Mouse (Mus musculus) inflammation-experienced regulatory T-cells, adult 6 months (primary cell): Measurements from ENCODE around the gene Slc22a17. TPM values are rescaled to one million over a fixed set of nuclear protein-coding genes. Genes with fewer than 3 reads are reported as not detected.

Experiments used
- ATAC-seq: one replicate; pipeline ENCODE4 v1.8.0; 2017
- polyA plus RNA-seq, 3 experiments: library from polyadenylated mRNA; unstranded; fragments of 100-300 nt; shearing (Covaris generic); gene quantifications; one replicate each; pipeline ENCODE4 v1.2.1; 2017

Slc22a17 gene
- polyA plus RNA-seq, 3 experiments from 2014 or later, result 0.25 to 1.6 (median 1.4) TPM

DNA sequence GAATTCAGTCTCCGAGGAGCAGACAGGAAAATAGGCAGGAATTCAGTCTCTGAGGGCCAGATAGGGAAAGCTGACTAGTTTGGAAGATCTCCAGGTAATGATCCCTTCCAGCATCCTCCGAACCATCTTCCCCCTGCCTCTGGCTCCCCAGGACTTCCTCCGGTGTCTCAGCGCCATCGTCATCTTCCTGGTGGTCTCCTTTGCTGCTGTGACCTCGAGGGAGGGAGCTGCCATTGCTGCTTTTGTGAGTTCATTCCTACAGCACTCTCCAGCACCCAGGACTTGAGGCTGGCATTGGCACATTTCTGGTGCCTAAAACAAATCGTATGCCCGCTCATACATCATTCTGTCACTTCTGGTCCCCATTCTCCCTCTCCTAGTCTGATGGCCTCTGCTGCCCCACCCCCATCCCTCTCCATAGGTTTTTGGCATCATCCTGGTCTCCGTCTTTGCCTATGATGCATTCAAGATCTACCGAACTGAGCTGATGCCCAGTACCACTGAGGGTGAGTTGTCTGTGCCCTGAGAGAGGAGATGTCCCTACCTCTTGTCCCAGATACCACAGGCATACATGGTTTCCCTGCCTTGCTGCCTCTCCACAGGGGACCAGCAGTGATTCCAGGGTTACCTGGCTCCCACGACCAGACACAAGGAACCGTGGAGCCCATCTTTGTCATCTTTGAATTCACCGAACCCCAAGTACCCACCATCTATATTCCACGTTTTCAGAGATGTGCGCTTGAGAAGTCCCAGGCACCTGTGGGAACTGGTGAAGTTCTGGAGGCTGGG lies 25.7 kb upstream of the Slc22a17 start:
- ATAC-seq, result no peak

DNA sequence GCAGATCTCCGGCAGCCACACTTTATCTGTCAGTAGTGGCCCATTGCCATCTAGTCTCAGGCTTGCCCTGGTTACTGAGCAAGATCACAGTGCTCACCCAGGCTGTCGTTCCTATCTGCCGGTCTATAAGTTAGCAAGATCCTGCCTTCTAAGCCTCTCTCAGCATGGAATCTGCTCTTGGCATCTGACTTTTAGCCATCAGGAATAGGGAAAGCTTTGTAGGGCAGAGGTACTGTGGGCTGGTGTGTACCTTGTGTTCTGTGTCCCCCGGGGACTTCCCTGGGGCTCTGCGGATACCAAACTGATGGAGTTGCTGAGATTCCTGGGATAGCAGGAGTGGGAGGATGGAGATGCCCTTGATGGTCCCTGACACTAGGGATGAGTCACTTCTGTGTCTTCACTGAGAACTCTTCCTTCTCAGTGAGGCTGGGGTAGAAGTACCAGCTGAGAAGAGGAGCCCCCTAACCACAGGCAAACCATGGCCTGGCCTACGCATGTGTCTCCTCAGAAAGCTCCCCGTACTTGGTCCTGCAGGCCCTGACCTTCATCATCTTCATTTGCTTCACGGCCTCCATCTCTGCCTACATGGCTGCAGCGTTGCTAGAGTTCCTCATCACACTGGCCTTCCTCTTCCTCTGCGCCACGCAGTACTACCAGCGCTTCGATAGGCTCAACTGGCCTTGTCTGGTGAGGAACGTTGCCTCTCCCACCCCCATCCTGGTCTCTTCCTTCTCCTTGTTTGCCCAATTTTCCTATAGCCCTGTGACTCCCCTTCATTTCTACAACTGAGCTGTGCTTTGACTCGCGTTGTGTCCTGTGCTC lies 24.6 kb upstream of the Slc22a17 start:
- no peak for ATAC-seq

DNA sequence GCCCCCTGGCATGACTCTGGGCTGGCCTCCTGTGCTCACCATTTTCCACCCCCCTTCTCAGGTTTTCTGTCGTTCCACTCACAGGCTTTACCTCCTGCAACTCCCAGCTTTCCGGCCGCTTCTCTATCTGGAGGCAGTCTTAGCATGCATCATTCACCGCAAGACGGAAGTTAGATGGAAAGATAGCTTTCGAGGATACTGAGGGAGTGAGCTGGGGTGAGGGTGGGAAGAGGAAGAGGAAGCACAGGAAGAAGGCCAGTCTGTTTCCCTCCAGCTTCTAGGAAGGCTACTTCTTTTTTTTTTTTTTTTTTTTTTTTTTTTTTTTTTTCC lies 23.9 kb upstream of the Slc22a17 start:
- ATAC-seq, result no peak

DNA sequence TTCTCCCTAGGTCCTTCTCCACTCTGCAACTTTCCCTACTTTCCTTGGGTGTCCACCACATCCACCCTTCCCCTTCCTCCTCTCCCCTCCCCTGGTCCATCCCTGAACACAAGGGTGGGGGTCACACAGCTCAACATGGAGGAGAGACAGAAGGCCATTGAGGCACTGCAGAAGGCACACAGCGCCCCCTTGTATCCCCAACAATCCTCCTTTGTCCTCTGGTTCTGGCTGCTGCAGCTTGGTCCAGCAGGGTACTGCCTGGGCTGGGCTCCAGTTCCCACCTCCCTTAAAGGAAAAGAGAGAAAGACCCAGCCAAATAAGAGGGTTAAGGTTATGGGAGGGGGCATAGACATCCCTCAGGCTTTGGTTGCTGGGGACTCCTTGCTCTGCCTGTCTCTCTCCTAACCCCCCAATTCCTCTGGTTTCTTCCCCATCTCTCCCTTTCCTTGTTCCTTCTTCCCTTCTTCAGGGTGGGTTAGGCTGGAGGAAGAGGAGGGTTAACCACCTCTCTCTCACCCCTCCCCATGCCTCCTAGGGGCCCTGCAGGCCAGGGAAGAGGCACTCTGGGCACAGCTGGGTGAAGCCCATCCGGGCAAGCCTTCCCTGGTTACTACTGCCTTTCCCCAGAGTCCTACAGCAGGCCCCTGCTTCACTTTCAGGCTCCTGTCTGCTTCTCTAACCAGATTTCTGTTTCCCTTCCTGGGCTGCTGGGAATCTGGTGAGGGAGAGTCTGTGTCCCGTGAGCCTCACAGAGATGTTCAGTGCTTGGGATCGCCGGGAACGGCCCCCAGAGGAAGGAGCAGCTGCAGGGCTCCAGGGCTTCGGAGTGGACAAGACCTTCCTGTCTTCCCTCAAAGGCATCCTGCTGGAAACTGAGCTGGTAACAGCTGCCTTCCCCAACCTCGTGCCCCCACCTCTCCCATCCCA lies 23.2 kb upstream of the Slc22a17 start, which contains the start of gene Cmtm5:
TSS of gene Cmtm5 (plus strand) at position 358 of the 927 bp plus-strand sequence.
- ATAC-seq, result no peak

DNA sequence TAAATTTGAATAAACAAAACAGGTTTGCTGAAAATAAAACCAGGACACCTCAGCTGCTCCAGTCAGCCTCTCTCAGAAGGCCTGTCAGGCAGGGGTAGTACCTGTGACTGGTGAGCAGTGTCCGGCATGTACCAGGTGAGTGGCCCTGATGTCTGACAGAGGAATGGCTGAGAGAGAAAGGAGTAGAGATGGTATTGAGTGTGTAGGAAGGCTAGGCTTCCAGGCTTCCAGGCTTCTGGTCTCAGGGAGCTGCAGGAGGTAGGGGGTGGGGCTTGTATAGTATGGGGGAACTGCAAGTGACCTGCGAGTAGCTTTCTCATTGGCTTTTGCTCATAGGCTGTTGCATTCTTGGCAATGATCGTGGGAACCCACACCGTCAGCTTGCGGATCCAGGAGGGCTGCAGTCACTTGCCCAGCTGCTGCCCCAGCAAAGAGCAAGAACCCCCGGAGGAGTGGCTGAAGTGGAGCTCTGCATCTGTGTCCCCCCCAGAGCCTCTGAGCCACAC lies 19.8 kb upstream of the Slc22a17 start, which contains the start of gene Il25:
TSS of gene Il25 (plus strand) at position 51 of the 506 bp plus-strand sequence.
- ATAC-seq, result no peak

DNA sequence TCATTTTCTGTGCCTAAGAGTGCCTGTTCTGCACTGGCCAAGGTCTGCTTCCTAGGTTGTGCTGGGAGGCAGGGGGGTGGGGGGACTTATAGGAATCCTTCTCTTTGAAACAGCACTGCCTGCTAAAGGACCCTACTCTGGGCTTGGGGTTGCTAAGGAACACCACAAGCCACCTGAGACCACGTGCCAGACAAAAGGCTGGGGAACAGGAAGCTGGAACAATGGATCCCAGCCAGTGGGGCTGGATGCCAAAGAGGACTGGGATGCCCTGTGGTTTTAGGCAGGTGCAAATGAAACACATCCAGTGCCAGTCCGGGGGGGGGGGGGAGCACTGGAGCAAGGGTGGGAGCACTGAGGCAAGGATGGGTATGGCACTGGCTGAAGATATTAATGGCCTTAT lies 17.5 kb upstream of the Slc22a17 start:
- ATAC-seq, result no peak

DNA sequence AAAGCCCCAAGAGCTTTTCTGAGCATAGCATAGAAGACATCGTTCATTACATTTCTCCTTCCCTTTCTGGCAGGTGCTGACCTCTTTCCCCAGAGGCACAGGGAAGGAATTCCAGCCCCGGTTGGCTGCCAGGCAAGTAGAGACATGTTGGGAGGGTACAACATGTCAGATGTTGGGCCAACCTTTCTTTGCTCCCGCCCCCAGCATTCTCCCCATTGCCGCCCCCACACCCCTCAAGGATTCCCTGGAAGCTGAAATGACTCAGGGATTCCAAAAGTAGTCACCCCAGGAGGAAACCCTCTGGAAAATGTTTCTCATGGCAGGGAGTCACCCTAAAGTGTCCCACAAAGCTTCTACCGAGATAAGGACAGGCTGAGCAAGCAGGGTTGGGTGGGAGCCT lies 16.9 kb upstream of the Slc22a17 start:
- no peak for ATAC-seq

DNA sequence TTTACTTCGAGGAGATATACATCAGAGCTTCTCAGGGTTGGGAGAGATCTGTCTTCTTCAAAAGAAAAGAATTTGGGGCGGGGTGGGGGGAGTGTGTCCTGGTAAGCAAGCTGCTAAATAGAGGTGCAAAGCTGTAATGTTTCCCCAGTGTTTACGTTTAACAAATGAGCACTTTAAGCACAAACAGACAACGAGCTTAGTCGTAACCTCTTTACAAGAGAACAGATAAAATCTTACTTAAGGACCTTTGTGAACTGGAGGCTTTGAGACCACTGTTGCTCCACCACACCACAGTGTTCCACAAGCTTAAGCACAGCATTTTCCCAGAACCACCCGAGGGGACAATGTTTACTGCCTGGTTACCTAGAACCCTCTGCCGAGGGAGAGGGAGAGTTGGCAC lies 14.4 kb upstream of the Slc22a17 start:
- ATAC-seq, result no peak

DNA sequence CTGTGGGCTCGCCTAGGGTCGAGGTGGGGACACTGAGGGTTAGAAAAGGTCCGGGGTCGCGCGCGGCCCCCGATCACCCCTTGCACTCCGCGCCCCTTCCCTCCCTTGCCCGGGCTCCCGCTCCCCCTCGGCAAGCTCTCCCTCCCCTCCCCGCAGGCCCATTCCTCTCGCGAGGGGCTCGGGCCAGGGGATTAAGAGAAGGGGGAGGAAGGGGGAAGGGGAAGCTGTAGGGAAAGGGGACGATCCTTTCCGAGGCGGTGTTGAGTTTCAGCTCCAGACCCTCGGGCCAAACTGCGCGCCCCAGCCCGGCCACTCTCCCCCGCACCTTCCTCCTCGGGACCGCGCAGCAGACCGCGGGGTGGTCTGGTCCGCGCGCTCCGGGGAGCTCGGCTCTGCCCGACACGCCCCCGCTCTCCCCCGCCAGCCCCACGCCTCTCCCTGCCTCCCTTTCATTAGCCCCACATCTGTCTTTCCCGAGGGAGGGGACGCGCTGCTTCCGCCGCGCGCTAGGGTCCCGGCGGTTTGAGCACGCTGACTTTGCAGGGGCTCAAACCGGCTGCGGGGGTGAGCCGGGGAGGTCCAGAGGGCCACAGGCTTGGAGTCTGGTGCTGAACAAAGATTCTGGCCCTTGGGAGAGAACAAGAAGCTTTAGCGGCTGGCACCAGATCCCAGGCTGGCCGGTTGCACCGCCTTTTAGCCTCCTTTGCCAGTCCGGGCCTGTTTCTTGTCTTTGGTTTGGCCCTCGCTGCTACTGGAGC lies 13.6 kb upstream of the Slc22a17 start:
- no peak for ATAC-seq

DNA sequence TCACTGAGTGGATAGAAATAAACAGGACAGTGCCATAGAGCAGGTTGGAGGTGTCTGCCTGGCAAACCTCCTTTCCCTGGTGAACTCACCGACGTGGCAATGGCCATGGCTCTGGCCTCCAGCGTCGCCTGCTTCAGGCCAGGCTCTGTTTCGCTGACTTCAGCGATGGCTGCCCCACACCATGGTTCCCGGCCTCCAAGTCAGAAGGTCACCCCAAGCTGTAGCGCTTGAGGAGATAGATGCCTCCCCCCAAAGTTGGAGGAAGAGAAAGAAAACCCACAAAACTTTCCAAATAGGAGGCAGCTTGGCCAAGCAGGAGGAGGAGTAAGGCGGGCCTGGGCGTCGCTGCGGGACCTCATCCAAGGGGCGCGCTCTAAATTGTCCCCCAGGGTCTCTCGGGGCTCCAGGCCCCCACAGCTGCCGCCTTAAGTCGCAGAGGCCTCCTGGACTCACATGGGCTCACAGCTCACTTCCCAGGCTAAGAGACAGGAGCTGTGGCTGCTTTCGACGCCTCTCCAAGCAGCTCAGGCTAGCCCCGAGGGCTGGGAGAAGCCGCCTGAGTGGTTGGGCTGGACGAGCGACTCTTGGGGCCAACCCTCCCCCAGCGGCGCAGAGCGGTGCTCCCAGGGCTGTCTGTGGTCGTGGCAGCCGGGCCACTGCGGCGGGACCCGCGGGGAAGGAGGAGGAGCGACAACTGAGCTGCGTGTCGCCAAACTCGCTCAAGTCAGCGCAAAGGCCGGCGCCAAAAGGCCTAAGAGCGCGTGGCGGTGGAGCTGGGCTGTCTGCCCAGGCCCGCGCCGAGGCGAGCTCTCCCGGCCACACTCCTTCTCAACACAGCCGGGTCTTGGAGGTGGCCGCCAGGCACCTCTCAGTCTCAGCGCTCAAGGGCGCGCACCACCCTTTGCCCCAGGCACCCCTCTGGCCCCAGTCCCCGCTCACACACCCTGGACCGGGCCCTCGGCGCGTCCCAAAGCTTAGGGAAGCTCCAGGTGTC lies 12.7 kb upstream of the Slc22a17 start, which contains the start of gene Efs:
TSS of gene Efs (minus strand) at position 778 of the 994 bp plus-strand sequence.
- ATAC-seq, result no peak

DNA sequence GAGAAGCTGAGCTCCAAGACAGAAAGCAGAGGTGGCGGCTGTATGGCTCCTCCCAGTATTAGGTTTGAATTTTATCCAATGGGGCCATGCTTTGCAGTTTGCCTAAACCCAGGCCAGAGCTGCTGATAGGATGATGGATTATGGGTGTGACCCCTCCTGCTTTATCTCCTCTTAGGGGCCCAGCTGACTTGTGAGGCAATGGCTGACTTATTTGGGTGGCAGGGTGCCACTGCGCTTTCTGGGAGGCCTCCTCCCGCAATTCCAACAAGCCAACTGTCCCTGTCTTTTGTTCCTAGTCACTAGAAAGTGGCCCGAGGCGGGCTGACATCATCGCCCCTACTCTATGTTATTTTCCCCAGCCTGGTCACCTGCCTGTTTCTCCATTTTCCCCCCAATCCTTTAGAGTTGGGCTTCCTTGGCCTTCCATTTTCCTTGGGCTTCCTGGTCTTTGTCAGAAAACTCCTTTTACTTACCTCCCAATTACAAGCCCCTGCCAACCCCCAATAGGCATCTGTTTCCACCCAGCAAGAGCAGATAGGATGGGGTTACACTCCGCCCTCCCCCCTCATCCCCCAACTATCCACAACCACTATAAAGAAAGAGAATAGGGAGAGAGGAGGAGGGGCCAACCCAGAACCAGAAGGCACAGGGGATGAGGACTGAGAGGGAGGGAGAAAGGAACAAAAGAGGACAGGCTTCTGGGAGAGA lies 11.9 kb upstream of the Slc22a17 start:
- no peak for ATAC-seq

DNA sequence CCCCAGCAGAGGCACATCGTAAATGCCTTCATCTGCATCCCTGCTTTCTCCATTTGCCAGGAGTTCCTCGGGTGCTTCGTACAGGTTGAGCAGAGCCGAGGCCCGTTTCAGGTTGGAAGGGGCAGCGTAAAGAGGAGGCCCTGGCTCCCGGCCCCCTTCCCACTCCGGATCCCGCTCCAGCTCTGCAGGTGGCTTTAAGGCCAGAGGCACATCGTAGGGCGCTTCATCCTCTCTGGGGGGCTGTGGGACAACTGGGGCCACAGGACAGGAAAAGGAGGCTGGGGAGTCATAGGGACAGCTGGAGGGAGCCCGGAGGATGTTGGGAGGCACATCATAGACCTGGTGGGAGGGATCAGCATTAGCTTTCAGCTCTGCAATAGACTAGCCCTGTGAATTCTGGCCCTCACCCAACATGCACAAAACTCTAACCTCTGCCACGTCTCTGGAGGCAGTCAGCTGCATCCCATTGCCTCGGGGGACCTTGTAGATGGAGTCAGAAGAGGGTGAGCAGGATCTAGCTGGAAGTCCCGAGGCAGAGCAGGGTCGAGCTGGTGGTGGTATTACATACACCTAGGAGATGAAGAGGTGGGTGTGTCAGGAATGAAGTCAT lies 7.2 kb upstream of the Slc22a17 start:
- no peak for ATAC-seq

DNA sequence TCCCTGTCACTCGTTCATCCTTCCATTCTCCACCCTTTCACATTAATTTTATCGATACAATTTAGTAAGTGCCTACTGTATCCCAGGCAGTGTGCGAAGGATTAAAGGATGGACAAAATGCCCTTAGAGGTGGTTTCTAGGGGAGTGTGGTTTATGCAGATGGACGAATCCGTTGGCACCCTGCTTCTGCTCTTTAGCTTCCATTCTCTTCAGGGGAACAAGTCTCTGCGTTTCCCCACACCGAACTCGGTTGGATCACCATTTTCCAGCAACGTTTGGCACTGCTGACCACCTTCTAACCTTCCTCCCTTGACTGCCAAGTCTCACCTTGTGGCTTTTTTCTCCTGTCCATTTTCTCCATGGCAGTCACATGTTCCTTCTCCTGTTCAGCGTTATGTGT lies 411 bp upstream of the Slc22a17 start:
- ATAC-seq, result peak; percentile 17

DNA sequence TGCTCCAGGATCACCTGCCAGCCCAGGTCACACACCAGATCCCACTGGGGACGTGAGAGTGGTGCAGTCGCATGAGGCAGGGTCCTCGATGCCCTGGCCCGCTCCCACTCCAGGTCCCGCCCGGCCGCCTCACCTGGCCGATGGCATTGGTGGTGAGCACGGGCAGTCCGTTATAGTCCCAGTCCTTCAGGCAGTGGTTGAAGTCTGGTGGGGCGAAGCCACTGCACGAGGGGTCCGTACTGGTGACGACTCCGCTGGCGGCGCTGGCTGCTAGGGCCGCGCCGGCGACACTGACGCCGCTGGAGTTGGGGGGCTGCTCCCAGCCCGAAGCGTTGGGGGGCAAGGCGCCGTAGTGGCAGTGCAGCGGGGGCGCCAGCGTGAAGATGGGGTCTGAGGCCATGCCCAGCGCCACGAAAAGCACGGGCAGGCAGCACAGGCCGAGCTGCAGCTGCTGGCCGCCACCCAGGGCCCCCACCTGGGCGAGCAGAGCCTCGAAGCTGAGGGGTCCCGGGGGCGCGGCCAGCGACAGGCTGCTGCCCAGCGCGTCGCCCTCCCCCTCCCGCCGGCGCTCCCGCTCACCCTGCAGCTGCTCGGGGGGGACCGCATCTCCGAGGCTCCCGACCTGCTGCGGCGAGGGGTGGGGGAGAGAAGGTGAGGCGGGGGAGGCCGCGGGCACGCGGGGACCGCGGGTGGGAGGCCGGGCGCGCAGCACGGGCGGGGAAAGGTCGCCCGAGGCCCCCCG lies 652 bp downstream of the Slc22a17 start:
- ATAC-seq, result no peak

DNA sequence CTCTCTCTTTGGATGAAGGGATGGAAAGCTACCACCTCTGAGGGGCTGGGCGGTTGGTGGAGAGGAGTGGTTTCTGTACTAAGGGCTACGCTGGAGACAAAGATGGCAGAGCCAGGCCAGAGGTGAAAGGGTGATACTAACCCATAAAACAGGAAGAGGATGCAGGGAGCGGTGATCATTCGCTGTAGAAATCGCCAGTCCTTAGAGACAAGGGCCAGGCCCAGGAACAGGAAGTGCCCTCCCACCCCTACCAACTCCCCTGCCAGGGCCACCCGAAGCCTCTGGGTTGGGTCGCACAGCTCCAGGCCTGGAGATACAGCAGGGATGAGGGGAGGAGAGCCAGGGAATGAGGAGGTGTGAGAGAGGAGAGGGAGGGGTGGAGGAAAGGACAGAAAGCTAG lies 4.2 kb downstream of the Slc22a17 start:
- no peak for ATAC-seq

DNA sequence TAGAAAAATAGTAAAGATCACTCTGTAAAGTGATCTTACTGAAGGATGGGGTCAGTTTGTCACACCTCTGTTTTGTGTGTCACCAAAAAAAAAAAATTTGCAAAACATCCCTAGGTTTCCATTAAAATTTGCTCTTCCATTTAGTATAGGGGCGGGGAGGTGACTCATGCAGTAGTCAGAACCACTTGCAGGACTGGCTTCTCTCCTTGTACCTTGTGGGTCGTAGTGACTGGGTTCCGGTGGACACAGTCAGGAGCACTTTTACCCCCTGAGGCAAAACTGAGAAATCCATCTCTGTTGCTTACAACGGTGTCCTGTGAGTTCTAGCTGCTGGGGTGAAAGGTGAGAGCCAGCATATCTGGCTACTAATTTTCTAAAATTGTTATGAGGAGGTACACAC lies 9.3 kb downstream of the Slc22a17 start:
- ATAC-seq, result no peak

DNA sequence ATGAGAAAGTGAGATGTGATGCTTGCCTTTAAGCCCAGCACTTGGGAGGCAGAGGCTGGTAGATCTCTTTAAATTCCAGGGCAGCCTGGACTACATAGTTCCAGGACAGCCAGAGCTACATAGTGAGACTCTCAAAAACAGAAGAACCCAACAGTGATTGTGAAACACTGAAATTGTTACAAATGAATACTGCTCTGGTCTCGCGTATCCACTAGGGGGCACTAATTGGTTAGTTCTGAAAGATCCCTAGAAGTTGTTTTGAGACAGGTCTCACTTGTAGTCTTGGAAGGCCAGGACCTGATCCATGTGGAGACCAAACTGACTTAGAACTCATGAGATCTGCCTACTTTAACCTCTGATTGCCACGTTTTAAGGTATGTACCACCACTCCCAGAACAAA lies 12.5 kb downstream of the Slc22a17 start:
- ATAC-seq, result peak; percentile 76

DNA sequence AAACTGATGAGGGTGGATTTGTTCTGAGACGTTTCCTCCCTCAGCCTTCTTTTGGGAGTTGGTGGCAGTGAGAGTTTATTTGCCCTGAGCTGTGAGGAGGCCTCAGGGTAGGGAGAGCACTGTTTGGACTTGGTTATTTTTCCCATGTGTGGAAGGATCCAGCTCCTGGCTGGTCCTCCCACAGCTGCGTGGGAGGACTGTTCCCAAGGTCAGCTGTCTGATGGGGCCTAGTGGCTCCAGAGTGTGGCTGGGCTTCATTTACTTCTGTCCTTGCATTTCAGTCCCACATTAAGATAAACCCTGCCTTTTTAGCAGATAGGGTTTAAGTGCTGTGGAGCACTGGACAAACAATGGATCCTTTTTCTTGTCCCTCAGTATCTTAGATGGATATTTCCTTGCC lies 15.5 kb downstream of the Slc22a17 start:
- ATAC-seq, result no peak
